Mouse (Mus musculus): ENCODE results near the gene Clba1. TPM values are rescaled to one million over a fixed set of nuclear protein-coding genes. Genes with fewer than 3 reads are reported as not detected.

The Clba1 gene
- total RNA-seq (2021) = 1 to 10 TPM; 6.3 to 6.8 TPM
- long read RNA-seq, experiment 1, transcript Clba1-201 (5 exons, 1,960 nt) = major isoform, 9 of 9 reads
- long read RNA-seq, experiment 1, partial matches to known transcripts = 0 of 9 reads
- long read RNA-seq, experiment 1, other reads (novel, unspliced or antisense) = 0 of 9 reads
- long read RNA-seq, experiment 2, transcript Clba1-201 (5 exons, 1,960 nt) = major isoform, 31 of 35 reads
- long read RNA-seq, experiment 2, partial matches to known transcripts = 1 of 35 reads
- long read RNA-seq, experiment 2, other reads (novel, unspliced or antisense) = 3 of 35 reads

DNA sequence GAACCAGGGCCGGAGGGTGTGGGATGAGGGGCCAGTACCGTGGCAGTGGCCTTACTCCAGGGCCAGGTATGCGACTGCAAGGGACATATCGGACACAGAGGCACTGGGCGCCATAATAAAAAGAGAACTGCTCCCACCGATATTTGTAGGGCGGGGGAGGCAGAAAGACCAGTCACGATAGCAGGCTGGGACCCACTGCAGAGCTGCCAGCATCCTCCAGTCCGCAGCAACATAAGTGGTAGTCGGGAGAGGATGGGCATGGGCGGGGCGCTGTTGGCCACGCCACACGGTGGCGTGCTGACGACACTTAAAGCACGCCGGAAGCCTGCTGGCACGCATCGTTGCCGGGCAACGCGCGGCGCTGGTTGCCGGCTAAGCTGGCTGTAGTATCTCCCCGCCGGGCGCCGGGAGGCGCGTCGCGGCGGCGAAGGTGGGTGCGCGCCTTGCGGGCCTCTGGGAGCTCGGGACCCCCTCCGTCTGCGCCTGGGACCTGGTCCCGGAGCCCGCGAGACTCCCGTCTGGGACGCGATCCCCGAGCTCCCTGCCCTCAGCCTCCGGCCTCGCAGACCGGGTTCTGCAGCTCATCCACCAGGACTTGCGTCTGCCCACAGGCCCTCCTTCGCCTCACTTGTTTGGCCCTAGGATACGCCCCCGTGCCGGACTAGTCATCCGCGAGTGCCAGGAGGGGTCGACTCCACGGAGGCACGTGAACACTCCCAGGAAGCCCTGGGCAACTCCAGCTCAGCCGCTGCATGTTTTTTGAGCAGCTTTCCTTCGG is at the start of gene Clba1:
TSS of gene Clba1 (plus strand) at position 351 of the 778 bp plus-strand sequence.
- peak; percentile 85 to 87 for DNase-seq (ENCODE audit: low spot score in 2 of 2)

GRCm38 (mm10) chr12:112759471-112759870 is 49.3 kb upstream of the Clba1 start:
- DNase-seq (ENCODE audit: low spot score in 2 of 2) = peak in 1 of 2 experiments; percentile 8

DNA sequence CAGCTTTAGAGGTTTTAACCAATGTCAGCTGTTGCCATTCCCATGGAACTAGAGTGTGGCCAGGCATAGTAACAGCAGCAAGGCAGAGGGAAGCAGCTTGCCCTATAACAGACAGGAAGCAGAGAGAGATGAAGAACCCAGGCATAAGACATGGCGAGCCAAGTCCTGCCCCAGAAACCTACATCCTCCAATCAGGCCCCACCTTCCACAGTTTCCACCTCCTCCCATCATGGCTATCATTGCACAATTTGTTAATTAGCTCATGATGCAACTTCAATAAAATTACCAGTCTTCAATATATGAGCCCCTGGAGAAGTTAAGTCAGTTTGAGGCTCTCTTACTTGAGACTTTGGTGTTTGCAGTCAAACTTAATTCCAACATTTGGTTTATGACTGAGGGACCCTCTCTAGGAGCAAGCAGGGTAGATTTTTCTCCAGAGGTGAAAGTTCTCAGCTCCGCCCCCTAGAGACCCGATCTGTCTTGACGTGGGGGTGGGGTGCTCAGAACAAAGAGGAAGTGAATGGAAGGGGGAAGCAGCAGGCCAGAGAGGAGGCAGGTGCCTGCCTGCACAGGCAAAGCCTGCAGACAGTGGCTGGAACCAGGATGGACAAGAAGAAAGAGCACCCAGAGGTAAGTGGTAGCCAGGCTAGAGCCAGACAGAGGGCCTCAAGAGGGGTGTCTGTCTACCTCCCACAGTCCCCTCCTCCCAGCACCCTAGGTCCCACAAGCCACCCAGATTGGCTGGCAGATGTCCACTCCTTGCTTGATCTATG is 48.4 kb upstream of the Clba1 start, which contains the start of gene Pld4:
TSS of gene Pld4 (plus strand) at position 502 of the 773 bp plus-strand sequence.
- peak in 1 of 2 experiments; percentile 20 for DNase-seq (ENCODE audit: low spot score in 2 of 2)

DNA sequence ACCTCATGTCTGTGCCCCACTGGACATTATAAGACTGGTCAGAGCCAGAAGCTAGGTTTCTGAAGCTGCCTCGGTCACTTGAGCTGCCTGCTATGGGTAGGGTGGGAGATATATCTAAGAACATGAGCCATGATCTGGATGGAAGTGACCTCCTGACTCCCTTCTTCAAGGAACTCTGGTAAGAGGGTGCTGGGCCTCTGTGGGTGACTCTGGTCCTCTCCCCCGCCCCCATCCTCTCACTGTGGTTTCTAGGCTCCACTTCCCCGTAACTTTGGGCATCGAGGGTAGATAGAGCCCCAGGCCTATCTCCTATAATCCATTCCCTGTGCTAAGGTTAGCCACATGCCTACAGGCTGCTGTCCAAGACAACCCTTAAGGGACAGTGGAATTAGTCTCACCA is 47.3 kb upstream of the Clba1 start:
- DNase-seq (ENCODE audit: low spot score in 2 of 2) = no peak

DNA sequence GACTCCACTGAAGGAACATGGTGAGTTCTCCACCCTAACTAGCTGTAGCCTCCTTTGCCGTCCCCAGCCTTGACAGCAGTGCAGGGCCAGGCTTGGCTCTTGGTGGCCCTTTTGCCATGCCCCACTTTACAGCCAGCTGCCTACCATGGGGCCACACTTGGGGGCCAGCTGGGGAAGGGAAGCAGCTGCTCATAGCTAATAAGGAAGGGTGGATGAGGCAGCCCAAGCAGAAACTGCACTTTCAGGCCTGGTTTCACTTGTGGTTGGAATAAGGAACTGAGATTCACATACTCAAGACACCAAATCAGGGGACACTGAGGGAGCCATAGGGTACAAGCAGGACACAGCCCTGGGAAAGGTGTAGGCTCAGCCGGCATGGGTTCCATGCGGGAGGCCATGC is 46.7 kb upstream of the Clba1 start:
- peak in 1 of 2 experiments; percentile 19 for DNase-seq (ENCODE audit: low spot score in 2 of 2)

- DNase-seq (ENCODE audit: low spot score in 2 of 2) = peak in 1 of 2 experiments; percentile 9
Measured at GRCm38 (mm10) chr12:112763176-112763575, 45.6 kb upstream of the Clba1 start.

DNA sequence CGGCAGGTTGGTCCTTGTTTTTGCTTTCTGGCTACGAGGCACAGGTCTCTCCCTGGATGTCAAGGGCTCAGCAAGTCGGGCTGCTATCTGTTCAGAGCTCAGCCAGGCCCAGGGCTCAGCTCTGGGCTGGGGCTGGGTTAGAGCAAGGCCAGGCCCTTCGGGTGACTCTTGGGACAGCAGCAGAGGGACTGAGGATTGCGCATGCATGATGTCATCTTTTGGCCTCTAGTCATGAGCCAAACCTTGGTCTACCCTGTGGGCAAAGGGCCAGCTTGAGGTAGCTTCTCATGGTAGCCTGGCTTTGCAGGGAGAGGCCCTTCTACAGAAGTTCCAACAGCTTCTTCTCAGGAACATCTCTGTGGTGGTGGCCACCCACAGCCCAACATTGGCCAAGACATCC is 44.6 kb upstream of the Clba1 start:
- DNase-seq (ENCODE audit: low spot score in 2 of 2) = peak; percentile 26 to 46

- peak in 1 of 2 experiments; percentile 17 for DNase-seq (ENCODE audit: low spot score in 2 of 2)
Measured at GRCm38 (mm10) chr12:112764991-112765390, 43.7 kb upstream of the Clba1 start.

GRCm38 (mm10) chr12:112766586-112766985 is 42.2 kb upstream of the Clba1 start:
- peak in 1 of 2 experiments; percentile 7 for DNase-seq (ENCODE audit: low spot score in 2 of 2)

DNA sequence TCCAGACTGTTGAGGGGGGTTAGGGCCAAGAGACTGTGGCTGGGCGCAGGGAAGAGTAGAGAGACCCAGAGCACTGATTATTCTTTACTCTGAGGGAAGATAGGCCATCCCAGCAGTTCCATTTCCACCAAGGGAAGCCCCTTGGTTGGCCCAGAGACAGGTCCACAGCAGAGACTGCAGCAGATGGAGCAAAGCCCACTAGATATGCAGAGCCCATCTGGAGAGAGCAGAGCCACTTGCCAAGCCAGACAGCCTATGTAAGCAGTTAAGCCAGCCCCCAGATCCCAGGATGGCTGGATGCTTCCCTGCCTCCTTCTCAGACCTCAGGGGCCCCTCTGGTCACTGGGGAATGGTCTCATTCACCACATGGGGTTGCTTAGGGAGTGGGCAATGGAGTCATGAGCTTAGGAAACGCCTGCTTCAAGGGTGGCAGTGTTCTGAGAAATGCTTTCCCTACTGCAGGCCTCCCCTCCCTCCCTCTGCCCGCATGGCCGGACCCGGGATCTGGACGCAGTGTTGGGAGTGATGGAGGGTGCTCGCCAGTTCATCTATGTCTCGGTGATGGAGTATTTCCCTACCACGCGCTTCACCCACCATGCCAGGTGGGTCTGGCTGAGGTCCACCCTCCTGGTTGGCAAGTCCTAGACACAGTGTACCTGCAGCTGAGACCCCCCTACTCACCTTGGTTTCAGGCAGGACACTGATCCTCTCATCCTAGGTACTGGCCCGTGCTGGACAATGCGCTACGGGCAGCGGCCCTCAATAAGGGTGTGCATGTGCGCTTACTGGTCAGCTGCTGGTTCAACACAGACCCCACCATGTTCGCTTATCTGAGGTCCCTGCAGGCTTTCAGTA is 41.5 kb upstream of the Clba1 start:
- DNase-seq (ENCODE audit: low spot score in 2 of 2) = peak in 1 of 2 experiments; percentile 15

DNA sequence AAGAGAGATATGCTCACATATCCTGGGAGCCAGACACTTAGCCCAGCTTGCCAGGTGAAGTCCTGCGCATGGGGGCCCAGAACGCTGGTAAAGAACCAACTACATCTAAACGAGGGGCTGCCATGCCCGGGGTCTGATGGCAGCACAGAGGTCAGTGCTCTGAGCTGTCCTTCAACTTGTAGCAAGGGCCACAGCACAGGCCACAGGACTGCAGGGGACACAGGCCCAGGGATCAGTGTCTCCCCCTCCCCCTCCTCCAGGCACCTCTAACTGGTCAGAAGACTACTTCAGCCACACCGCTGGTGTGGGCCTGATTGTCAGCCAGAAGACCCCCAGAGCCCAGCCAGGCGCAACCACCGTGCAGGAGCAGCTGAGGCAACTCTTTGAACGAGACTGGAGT is 40.6 kb upstream of the Clba1 start:
- DNase-seq (ENCODE audit: low spot score in 2 of 2) = no peak

DNA sequence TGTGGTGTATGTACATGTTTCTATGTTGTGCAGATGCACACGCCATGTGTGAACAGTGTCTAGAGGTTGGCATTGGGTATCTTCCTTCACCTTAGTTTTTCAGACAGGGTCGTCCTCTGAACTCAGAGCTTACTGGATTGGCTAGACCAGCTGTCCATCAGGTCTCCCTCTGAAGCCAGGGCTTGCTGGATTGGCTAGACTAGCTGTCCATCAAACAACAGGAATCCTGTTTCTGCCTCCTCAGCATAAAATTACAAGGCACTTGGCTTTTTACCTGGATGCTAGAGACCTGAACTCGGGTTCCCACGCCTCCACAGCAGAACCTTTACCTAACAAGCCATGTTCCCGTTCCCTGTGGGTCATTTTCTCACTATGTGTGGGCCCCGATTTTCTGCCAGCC is 39.7 kb upstream of the Clba1 start:
- DNase-seq (ENCODE audit: low spot score in 2 of 2) = peak in 1 of 2 experiments; percentile 9

GRCm38 (mm10) chr12:112769751-112770150 is 39.0 kb upstream of the Clba1 start:
- peak in 1 of 2 experiments; percentile 14 for DNase-seq (ENCODE audit: low spot score in 2 of 2)

DNA sequence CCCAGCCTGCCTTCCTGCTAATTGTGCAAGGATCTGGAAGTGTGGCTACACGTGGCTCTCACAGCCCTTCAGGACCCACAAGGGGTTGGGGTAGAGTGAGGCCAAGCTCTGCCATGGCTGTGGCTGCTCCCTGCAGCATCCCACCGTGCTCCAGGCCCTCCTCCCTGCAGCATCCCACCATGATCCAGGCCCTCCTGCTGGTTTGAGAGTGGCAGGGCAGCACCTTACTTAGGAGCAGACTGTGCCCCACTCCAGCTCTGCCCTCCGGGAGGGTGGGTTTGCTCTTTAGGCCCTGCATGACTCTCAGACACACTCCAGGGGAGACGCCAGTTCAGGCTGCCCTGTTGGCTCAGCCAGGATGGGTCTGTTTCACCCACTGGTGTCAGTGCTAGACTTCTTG is 38.3 kb upstream of the Clba1 start:
- DNase-seq (ENCODE audit: low spot score in 2 of 2) = peak in 1 of 2 experiments; percentile 14

DNA sequence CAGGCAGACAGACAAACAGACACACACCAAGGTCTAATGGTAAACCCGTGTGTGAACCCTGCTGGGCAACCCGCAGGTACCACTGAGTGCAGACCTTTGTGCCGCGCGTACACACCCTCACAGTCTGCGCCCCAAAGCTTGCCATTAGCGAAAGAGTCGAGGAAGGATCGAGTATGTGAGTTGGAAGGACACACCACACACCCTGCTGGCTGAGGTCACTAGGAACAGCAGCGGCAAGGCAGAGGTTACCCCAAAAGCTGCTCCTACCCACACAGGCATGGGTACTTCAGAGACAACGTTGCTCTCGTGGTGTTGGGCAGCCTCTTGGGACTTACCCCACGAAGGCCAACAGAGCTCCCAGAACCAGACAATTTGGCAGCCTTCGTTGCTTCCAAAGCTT is 36.4 kb upstream of the Clba1 start:
- peak in 1 of 2 experiments; percentile 4 for DNase-seq (ENCODE audit: low spot score in 2 of 2)

DNA sequence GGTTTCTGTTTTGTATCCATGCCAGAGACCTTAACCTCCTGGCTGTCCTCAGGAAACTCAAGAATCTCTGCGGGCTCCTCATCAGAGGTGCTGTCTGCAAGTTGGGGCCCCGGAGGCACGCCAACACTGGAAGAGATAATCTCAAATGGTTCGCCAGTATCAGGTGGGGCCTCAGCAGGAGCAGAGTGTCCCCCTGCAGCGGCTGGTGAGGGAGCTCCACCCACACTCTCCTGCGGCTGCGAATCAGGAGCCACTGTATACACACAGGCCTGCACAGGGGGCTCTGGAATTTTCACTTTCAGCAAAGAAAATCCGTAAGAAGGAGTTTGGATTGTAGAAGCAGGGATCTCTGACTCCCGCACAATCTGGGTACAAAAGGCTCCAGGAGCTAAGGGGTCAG is 35.4 kb upstream of the Clba1 start:
- peak in 1 of 2 experiments; percentile 16 for DNase-seq (ENCODE audit: low spot score in 2 of 2)

- peak in 1 of 2 experiments; percentile 10 for DNase-seq (ENCODE audit: low spot score in 2 of 2)
Measured at GRCm38 (mm10) chr12:112774026-112774425, 34.7 kb upstream of the Clba1 start.

- no peak for DNase-seq (ENCODE audit: low spot score in 2 of 2)
Measured at GRCm38 (mm10) chr12:112774481-112774880, 34.3 kb upstream of the Clba1 start.

DNA sequence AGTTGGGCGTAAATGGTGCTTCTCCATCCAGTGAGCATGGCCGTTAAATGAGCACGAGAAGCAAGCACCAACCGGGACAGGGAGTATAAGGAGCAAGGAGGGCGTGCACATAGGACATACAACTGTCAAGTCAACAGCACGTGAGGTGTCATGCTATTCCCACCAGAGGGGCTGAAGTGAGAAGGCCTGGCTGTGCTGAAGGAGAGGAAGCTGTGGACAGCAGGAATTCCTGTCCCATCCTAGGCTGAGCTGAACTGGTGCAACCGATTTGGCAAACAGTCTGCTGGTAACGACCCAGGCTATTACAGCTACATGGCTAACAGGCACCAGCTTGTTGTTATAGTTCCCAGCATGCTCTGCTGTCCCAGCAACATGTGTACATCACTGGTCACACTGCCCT is 17.7 kb upstream of the Clba1 start:
- no peak for DNase-seq (ENCODE audit: low spot score in 2 of 2)

DNA sequence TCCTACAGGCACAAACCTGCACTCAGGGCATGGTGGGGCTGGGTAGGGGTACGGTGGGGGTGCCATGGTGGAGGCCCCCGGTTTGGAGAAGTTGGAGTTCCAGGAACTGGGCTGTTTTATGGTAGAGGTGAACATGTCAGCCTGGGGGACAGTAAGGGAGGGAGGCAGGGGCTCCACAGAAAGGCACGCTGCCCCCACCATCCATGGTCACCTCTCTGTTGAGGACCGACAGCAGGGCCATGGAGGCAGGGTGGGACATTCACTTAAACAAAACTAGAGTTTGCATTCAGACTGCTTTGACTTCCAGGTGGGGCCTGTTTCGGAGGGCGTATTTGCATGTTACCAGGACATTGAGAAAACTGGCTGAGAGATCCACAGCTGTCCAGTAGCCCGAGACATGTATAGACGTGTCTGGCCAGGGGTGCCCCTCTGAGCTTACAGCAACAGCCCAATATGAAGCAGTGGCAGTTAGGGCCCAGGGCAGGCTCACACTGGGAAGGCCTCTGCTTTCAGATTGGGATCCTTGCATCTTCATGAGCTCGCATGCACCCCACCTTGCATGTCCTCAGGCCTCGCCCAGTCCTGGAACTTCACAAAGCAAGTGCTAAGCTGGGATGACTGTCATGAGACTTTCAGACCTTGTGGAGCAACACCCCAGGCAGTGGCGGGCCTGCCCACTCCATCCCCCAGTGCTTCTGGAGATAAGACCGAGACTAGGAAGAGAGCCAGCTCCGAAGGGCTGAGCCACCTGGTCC is 15.0 kb upstream of the Clba1 start:
- DNase-seq (ENCODE audit: low spot score in 2 of 2) = no peak
